In the genomic region with DNA sequence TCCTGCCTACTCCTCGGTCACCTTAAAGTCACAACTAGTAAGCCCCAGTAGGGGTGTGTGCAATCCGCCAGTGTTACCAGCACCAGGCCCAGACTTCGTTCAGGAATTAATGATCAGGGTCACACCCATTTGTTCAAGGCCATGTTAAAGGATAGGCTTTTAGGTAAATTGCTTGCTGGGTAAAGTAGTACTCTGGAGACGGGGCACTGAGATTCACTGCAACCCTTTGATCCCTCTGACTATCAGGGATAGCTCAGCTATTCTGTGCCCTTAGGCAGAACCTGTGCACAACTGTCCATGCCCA, we compare ENCODE assay signal across 10 mouse cellular contexts. TPM values are rescaled to one million over a fixed set of nuclear protein-coding genes. Genes with fewer than 3 reads are reported as not detected.
DNase-seq lines count a peak whose midpoint lies in the region; ATAC-seq and TF ChIP-seq lines count a peak whose summit lies in the region.
"Had no signal": no experiment of that assay in that cellular context is flagged by ENCODE, and none has a peak within 500 bp of the region (broad histone marks: within the 10 kb centered on the region; RNA-seq: fewer than 3 reads in every experiment).

No protein-coding gene starts in this region.

- no peak for DNase-seq in forebrain, embryonic 14.5 days (ENCODE audit: low spot score)
- DNase-seq in liver, adult 2 months (ENCODE audit: extremely low read depth, low read depth, low spot score), result peak; percentile 36
- DNase-seq in liver (no peak), MN1 (ENCODE audit: low spot score) (no peak)
- no peak for DNase-seq in layer of hippocampus, postnatal 10 days (ENCODE audit: low spot score in 2 of 2)
- DNase-seq: kidney, adult 8-10 months had no signal

- no peaks in the 10 kb centered on the region for H3K27me3 ChIP-seq in forebrain, embryonic 15.5 days
- H3K27me3 ChIP-seq in forebrain, embryonic 14.5 days (replicated peaks; ENCODE audit: control insufficient read depth, insufficient read depth, low read length), result no peaks in the 10 kb centered on the region
- H3K27me3 ChIP-seq in liver, adult 2 months (ENCODE audit: control insufficient read depth, insufficient read depth, low read length), result no peaks in the 10 kb centered on the region
- no peaks in the 10 kb centered on the region for H3K27me3 ChIP-seq in embryonic facial prominence, embryonic 12.5 days
- no peaks in the 10 kb centered on the region for H3K27me3 ChIP-seq in liver, embryonic 12.5 days (replicated peaks)
- H3K27me3 ChIP-seq: megakaryocyte, embryonic 14.5 days had no signal

- no peak overlapping the region for H3K4me3 ChIP-seq in forebrain, embryonic 15.5 days
- no peak overlapping the region for H3K4me3 ChIP-seq in forebrain, embryonic 14.5 days (ENCODE audit: low read depth, low read length)
- no peak overlapping the region for H3K4me3 ChIP-seq in liver, adult 2 months (ENCODE audit: insufficient read depth, low read depth, low read length)
- no peak overlapping the region for H3K4me3 ChIP-seq in embryonic facial prominence, embryonic 12.5 days
- no peak overlapping the region for H3K4me3 ChIP-seq in liver, embryonic 12.5 days

- no peaks in the 10 kb centered on the region for H3K9me3 ChIP-seq in forebrain, embryonic 15.5 days
- H3K9me3 ChIP-seq in forebrain, embryonic 14.5 days (replicated peaks; ENCODE audit: control insufficient read depth, low read length), result no peaks in the 10 kb centered on the region
- H3K9me3 ChIP-seq in embryonic facial prominence, embryonic 12.5 days, result no peaks in the 10 kb centered on the region
- no peaks in the 10 kb centered on the region for H3K9me3 ChIP-seq in liver, embryonic 12.5 days (replicated peaks)
- H3K9me3 ChIP-seq: megakaryocyte, embryonic 14.5 days had no signal

- no peaks in the 10 kb centered on the region for H3K36me3 ChIP-seq in forebrain, embryonic 15.5 days
- no peaks in the 10 kb centered on the region for H3K36me3 ChIP-seq in forebrain, embryonic 14.5 days (ENCODE audit: control insufficient read depth, insufficient read depth, low read length)
- peaks cover 41% of the 10 kb centered on the region for H3K36me3 ChIP-seq in liver, adult 2 months (ENCODE audit: control insufficient read depth, insufficient read depth, low read length)
- H3K36me3 ChIP-seq in embryonic facial prominence, embryonic 12.5 days, result no peaks in the 10 kb centered on the region
- no peaks in the 10 kb centered on the region for H3K36me3 ChIP-seq in liver, embryonic 12.5 days

- no peak overlapping the region for H3K4me2 ChIP-seq in forebrain, embryonic 15.5 days (replicated peaks)
- H3K4me2 ChIP-seq in forebrain, embryonic 14.5 days (ENCODE audit: low read length), result no peak overlapping the region
- no peak overlapping the region for H3K4me2 ChIP-seq in embryonic facial prominence, embryonic 12.5 days (replicated peaks)
- no peak overlapping the region for H3K4me2 ChIP-seq in liver, embryonic 12.5 days

- 0 out of 2 replicates have a peak, but pooled peaks have one; percentile 16 for ATAC-seq in forebrain, embryonic 15.5 days (replicated peaks)
- ATAC-seq in forebrain, embryonic 14.5 days, result no peak
- ATAC-seq in embryonic facial prominence, embryonic 12.5 days (ENCODE audit: insufficient number of reproducible peaks, insufficient read depth, low FRiP score, low TSS enrichment), result no peak
- no peak for ATAC-seq in liver, embryonic 12.5 days

- peaks cover 6% of the 10 kb centered on the region; the same call in 1 of the 2 replicates for H3K4me1 ChIP-seq in forebrain, embryonic 15.5 days
- no peaks in the 10 kb centered on the region for H3K4me1 ChIP-seq in forebrain, embryonic 14.5 days (ENCODE audit: control insufficient read depth, insufficient read depth, low read length)
- peaks cover 10% of the 10 kb centered on the region for H3K4me1 ChIP-seq in liver, adult 2 months (ENCODE audit: control insufficient read depth, insufficient read depth, low read length)
- peaks cover 52% of the 10 kb centered on the region for H3K4me1 ChIP-seq in embryonic facial prominence, embryonic 12.5 days
- H3K4me1 ChIP-seq in liver, embryonic 12.5 days, result peaks cover 89% of the 10 kb centered on the region

- H3K27ac ChIP-seq in forebrain, embryonic 15.5 days (replicated peaks), result no peak overlapping the region
- H3K27ac ChIP-seq in forebrain, embryonic 14.5 days (ENCODE audit: low read depth, low read length), result no peak overlapping the region
- H3K27ac ChIP-seq in liver, adult 2 months (replicated peaks; ENCODE audit: insufficient read depth, low read depth, low read length), result no peak overlapping the region
- H3K27ac ChIP-seq in embryonic facial prominence, embryonic 12.5 days, result peak overlapping the region; percentile 99
- H3K27ac ChIP-seq in liver, embryonic 12.5 days, result peak overlapping the region; percentile 73

- H3K79me2 ChIP-seq in liver, adult 2 months (ENCODE audit: control insufficient read depth, insufficient read depth, low read length), result no peaks in the 10 kb centered on the region

- no peak for TF ChIP-seq CTCF in liver, adult 2 months (IDR thresholded peaks at IDR 0.05; ENCODE audit: low read depth, low read length)

- TF ChIP-seq POLR2A in liver, adult 2 months (IDR thresholded peaks at IDR 0.05; ENCODE audit: extremely low read depth, insufficient read depth, low read length), result no peak

- H3K9ac ChIP-seq in forebrain, embryonic 15.5 days (replicated peaks), result no peak overlapping the region
- no peak overlapping the region for H3K9ac ChIP-seq in forebrain, embryonic 14.5 days (ENCODE audit: low read length)
- H3K9ac ChIP-seq in liver, adult 2 months (ENCODE audit: low read depth, low read length), result no peak overlapping the region
- H3K9ac ChIP-seq in embryonic facial prominence, embryonic 12.5 days, result no peak overlapping the region
- H3K9ac ChIP-seq in liver, embryonic 12.5 days, result no peak overlapping the region

- 66% methylated on average over 4 of the region's 4 CpGs for WGBS in forebrain, embryonic 15.5 days
- 64% methylated on average over 4 of the region's 4 CpGs for WGBS in forebrain, embryonic 14.5 days
- 57% methylated on average over 4 of the region's 4 CpGs for WGBS in liver, adult 2 months
- WGBS in embryonic facial prominence, embryonic 12.5 days, result 31% methylated on average over 4 of the region's 4 CpGs
- 69% methylated on average over 4 of the region's 4 CpGs for WGBS in liver, embryonic 12.5 days (ENCODE audit: insufficient replicate concordance)

RNA-seq across cellular contexts. Expression of gene Ddc, which starts 18.3 kb away (rescaled TPM):
- 3.2 and 6.9 TPM in 2 replicates for polyA plus RNA-seq in forebrain, embryonic 15.5 days (2015; fragmentation: Nextera tagmentation; extraction: Ambion mirVana)
- polyA plus RNA-seq in forebrain, embryonic 14.5 days (2014; fragmentation: Nextera tagmentation; extraction: Ambion mirVana), result 7.3 TPM in 2 replicates
- total RNA-seq in liver, adult 2 months (2014; rRNA removed), result 56.4 and 67.3 TPM in 2 replicates
- polyA plus RNA-seq in liver, adult 2 months (2012; rRNA removed), result 75.7 and 82.3 TPM in 2 replicates
- 10.8 and 13.5 TPM in 2 replicates for polyA plus RNA-seq in embryonic facial prominence, embryonic 12.5 days (2016; fragmentation: Nextera tagmentation; extraction: Ambion mirVana)
- polyA plus RNA-seq in liver, embryonic 12.5 days (2016; fragmentation: Nextera tagmentation; extraction: Ambion mirVana), result 9.3 and 10.4 TPM in 2 replicates
- total RNA-seq in layer of hippocampus, postnatal 10 days (2021), result 1 to 10 TPM; 7.1 to 8.9 TPM

Comparison
In these comparisons a context has a peak if more than half of its experiments do, and no peak if none do; other contexts are left out.
1. H3K27ac ChIP-seq: peak in embryonic facial prominence, embryonic 12.5 days (single experiment) and liver, embryonic 12.5 days (single experiment); none in forebrain, embryonic 15.5 days (single experiment), forebrain, embryonic 14.5 days (single experiment) and liver, adult 2 months (single experiment).